Mouse (Mus musculus) lung, postnatal 36 days (tissue): Measurements from ENCODE around the gene Gm27027.

Experiments used
- DNase-seq: peaks from one replicate; pipeline ENCODE4 v3.0.0; 2022; ENCODE audit warnings: mixed read lengths

The Gm27027 gene

GRCm38 (mm10) chr2:93996254-93996653 is at the start of gene Gm27027:
Gene Gm27027 (minus strand): TSS chr2:93996354.
- DNase-seq = no peak

GRCm38 (mm10) chr2:94045411-94046090 is 49.4 kb upstream of the Gm27027 start:
- DNase-seq = no peak

GRCm38 (mm10) chr2:94044174-94044573 is 48.0 kb upstream of the Gm27027 start:
- DNase-seq = no peak

GRCm38 (mm10) chr2:94043662-94044061 is 47.5 kb upstream of the Gm27027 start:
- peak; percentile 17 for DNase-seq

GRCm38 (mm10) chr2:94042461-94042860 is 46.3 kb upstream of the Gm27027 start:
- no peak for DNase-seq

- DNase-seq = no peak
These were observed 44.4 kb upstream of the Gm27027 start for GRCm38 (mm10) chr2:94040391-94041125.

GRCm38 (mm10) chr2:94035428-94036331 is 39.5 kb upstream of the Gm27027 start:
- peak; percentile 79 for DNase-seq

- no peak for DNase-seq
These were observed 34.4 kb upstream of the Gm27027 start for GRCm38 (mm10) chr2:94030602-94031001.

- no peak for DNase-seq
These were observed 28.5 kb upstream of the Gm27027 start for GRCm38 (mm10) chr2:94024637-94025036.

- DNase-seq = peak; percentile 91
These were observed 14.5 kb upstream of the Gm27027 start, which contains the start of gene Alkbh3 for GRCm38 (mm10) chr2:94010335-94011291. Gene Alkbh3 (minus strand): TSS chr2:94010807.

- DNase-seq = peak; percentile 95
These were observed 6.2 kb upstream of the Gm27027 start for GRCm38 (mm10) chr2:94002331-94002730.

GRCm38 (mm10) chr2:94001918-94002317 is 5.8 kb upstream of the Gm27027 start:
- DNase-seq = no peak

GRCm38 (mm10) chr2:94001411-94001810 is 5.3 kb upstream of the Gm27027 start:
- DNase-seq = peak; percentile 39

- DNase-seq = no peak
These were observed 3.3 kb downstream of the Gm27027 start for GRCm38 (mm10) chr2:93992810-93993209.

- DNase-seq = peak; percentile 20
These were observed 3.9 kb downstream of the Gm27027 start for GRCm38 (mm10) chr2:93992259-93992658.

- DNase-seq = no peak
These were observed 4.8 kb downstream of the Gm27027 start for GRCm38 (mm10) chr2:93991336-93991735.

GRCm38 (mm10) chr2:93988440-93988839 is 7.7 kb downstream of the Gm27027 start:
- DNase-seq = no peak

- DNase-seq = peak; percentile 85
These were observed 13.5 kb downstream of the Gm27027 start for GRCm38 (mm10) chr2:93982457-93983235.

GRCm38 (mm10) chr2:93979249-93980120 is 16.7 kb downstream of the Gm27027 start:
- no peak for DNase-seq
